Mouse (Mus musculus) kidney, embryonic 14.5 days (tissue): Measurements from ENCODE around the gene Rufy1. TPM values are rescaled to one million over a fixed set of nuclear protein-coding genes. Genes with fewer than 3 reads are reported as not detected.

Experiments
- ATAC-seq: fragments of 200-750 bp; cut with Nextera tagmentation; 2 replicates; pipeline ENCODE4 v1.8.0; 2017; ENCODE audit warnings: moderate number of reproducible peaks, mild to moderate bottlenecking, moderate TSS enrichment, moderate library complexity; ENCODE audit not compliant: low FRiP score, low TSS enrichment
- H3K27ac ChIP-seq: fragments of 300-500 bp; sonication (generic); 2 replicates; pipeline ENCODE4 v1.5.1; 2014; ENCODE audit warnings: low read depth, mild to moderate bottlenecking, low read length, moderate library complexity, mixed read lengths
- H3K27me3 ChIP-seq: fragments of 300-500 bp; sonication (generic); 2 replicates; pipeline ENCODE4 v1.6.1; 2014; ENCODE audit warnings: mild to moderate bottlenecking, low read length; ENCODE audit not compliant: control insufficient read depth, insufficient read depth
- H3K36me3 ChIP-seq: fragments of 300-500 bp; sonication (generic); 2 replicates; pipeline ENCODE4 v1.6.1; 2014; ENCODE audit warnings: low read length, mixed read lengths; ENCODE audit not compliant: control insufficient read depth, insufficient read depth
- H3K4me1 ChIP-seq: fragments of 300-500 bp; sonication (generic); 2 replicates; pipeline ENCODE4 v1.6.1; 2014; ENCODE audit warnings: low read length, mixed read lengths; ENCODE audit not compliant: control insufficient read depth, insufficient read depth
- H3K4me2 ChIP-seq: fragments of 300-500 bp; sonication (generic); replicated peaks from 2 replicates; pipeline ENCODE4 v1.6.1; 2014; ENCODE audit warnings: low read depth, mild to moderate bottlenecking, low read length
- H3K4me3 ChIP-seq: fragments of 300-500 bp; sonication (generic); 2 replicates; pipeline ENCODE4 v1.5.1; 2014; ENCODE audit warnings: mild to moderate bottlenecking, low read length
- H3K9ac ChIP-seq: fragments of 300-500 bp; sonication (generic); 2 replicates; pipeline ENCODE4 v1.6.1; 2014; ENCODE audit warnings: low read depth, mild to moderate bottlenecking, low read length, moderate library complexity
- H3K9me3 ChIP-seq: fragments of 300-500 bp; sonication (generic); 2 replicates; pipeline ENCODE4 v1.6.1; 2016; ENCODE audit warnings: low read length; ENCODE audit not compliant: control insufficient read depth
- WGBS: fragments of 180-500 bp; shearing (Covaris S2); extraction: QIAGEN DNeasy Blood & Tissue Kit; methylation state at CpG from one replicate; pipeline ENCODE4 v1.1.7; 2014; 5-methylcytosine and 5-hydroxymethylcytosine counted together
- polyA plus RNA-seq: library from polyadenylated mRNA; unstranded; fragments of >200 nt; fragmentation: Nextera tagmentation; extraction: Ambion mirVana; gene quantifications from 2 replicates; pipeline ENCODE4 v1.2.1, GENCODE M21; 2014

Gene Rufy1
- polyA plus RNA-seq, 1 experiment from 2014 or later: 29.3 TPM

DNA sequence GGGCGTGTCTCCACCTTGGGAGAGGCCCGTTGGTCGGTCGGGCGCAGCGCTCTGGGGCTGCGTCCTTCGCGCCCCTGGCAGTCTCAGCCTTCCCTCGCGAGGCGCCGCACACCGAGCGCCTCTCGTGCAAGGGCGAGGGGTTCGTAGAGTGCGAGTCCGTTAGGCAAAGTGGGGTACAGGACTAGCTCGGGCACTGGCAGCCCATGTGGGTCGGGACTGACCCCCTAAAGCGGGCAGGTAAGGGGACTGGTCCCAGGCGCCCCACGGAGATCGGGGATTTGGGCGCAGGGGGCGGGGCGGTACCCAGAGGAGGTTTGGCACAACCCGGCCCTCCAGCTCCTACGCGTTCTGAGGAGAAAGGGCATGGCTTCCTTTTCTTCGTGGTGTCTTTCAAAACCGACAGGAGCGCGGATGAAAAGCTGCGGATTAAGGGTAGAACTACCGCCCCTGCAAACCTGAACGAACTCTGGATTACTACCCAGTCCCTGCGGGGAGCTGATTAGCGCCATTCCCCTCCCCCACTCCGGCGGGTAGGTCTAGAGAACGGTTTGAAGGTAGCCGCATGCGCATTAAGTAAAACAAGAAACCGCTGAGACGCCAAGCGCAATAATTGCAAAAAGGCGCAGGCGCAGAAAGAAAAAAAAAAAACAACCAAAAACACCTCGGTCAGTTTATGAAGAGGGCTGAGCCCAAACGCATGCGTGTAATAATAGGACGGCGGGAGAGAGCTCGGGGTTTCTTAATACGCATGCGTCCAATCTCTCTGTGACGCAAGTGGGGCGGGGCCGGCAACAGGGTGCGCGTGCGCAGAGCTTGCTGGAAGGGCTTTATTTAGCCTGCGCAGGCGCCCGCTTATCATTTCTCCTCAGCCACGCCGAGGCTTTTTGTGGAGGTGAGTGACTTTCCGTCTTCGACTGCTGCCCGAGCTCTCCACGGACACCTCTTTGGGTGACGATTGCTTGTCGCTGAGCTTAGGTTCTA, 53.7 kb downstream of the Rufy1 start, which contains the start of gene Hnrnph1:
TSS of gene Hnrnph1 (plus strand) at position 80 of the 981 bp plus-strand sequence.
- Histone ChIP-seq H3K27me3 (no peaks in the 10 kb centered on the region), H3K36me3 (peaks cover 25% of the 10 kb centered on the region), H3K27ac (peak within 1 kb of the TSS; percentile 99), H3K4me1 (peaks cover 19% of the 10 kb centered on the region), H3K4me2 (peak within 1 kb of the TSS; percentile 95), H3K4me3 (peak within 1 kb of the TSS; percentile 61), H3K9ac (peak within 1 kb of the TSS; percentile 94), H3K9me3 (no peaks in the 10 kb centered on the region)
- ATAC-seq: peak; percentile 92
- under 1% methylated on average over 76 of the region's 76 CpGs for WGBS

DNA sequence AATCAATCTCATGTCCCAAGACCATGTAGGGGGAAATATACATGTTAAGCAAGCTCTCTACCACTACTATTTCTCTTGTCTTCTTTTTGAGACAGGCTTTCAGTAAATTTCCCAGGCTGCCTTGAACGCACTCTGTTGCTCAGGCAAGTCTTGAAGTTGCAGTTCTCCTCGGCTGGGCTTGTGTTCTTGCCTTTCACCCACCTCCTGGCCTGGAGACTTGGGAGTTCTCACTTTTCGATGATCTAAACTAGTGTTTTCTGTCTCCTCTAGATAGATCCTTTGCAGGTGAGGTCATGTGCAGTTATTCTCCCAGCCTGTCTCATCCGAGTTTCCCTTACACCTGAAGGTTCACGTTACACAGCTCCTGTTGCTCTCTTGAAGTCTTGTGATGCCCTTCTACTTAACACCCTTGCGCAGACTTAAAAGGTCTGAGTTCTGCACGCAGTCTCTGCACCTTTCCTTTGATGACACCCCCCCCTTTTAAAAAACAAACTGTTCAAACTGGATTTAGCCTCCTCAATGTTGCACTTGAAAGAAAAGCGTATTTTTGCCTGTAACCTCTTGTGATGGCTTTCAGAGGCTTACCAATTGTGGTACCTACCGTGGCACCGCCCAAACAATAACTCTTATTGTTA, 54.7 kb downstream of the Rufy1 start:
- Histone ChIP-seq H3K9me3 (no peaks in the 10 kb centered on the region), H3K9ac (peak overlapping the region; percentile 82), H3K36me3 (peaks cover 19% of the 10 kb centered on the region), H3K27ac (peak overlapping the region; percentile 90), H3K27me3 (no peaks in the 10 kb centered on the region), H3K4me1 (peaks cover 18% of the 10 kb centered on the region), H3K4me3 (peak overlapping the region; percentile 61), H3K4me2 (peak overlapping the region; percentile 95)
- ATAC-seq: no peak
- 17% methylated on average over 10 of the region's 10 CpGs for WGBS

DNA sequence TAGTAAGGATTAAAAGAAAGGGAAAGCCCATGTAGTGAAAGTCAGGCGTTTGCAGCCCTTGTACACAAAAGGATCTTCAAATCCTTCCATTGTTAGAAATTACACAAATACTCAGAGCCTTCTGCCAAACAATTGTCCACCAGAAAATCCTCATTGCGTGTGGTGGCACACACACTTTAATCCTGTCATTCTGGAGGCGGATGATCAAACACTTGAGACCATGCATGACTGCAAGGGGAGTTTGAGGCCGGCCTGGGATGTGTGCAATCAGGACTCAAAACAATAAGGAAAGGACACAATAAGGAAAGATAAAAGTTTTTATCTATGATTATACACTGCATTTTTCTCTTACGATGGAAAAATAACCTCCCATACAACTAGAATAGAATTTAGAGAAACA, 55.5 kb downstream of the Rufy1 start:
- WGBS: 86% methylated on average over 5 of the region's 5 CpGs
- Histone ChIP-seq H3K9ac (no peak overlapping the region), H3K36me3 (peaks cover 18% of the 10 kb centered on the region), H3K4me2 (no peak overlapping the region), H3K4me1 (peaks cover 16% of the 10 kb centered on the region), H3K27me3 (no peaks in the 10 kb centered on the region), H3K4me3 (no peak overlapping the region), H3K9me3 (no peaks in the 10 kb centered on the region), H3K27ac (no peak overlapping the region)
- ATAC-seq: no peak

DNA sequence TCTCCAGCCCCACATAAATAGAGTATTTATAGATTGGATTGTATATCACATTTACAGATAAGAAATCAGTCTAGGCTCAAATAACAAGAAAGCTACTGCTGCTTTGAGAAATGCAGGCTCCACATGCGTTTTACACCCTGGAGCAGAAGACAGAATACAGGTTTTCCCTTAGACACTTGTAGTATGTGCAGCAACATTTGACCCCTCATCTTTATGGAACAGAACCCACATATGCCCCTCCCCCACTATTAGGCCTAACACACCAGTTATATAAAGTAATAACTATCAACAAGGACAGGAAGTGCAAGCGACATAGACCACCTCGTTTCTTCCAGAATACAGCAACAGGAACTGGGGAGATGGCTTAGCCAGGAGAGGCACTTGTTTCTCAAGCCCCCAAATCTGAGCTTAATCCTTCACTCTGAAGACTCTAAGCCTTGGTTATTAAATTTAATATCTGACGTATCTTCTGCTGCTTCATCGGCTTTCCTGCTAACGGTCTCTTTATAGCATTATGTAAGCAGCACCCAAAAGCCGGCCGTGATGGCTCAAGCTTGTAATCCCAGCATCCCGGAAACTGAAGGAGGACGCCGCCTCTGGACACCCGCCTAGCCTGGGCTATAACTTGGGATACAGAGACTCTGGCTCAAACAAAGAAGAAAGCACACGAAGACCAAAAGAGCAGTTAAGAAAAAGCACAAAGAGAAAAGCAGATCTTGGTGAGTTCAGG, 56.5 kb downstream of the Rufy1 start:
- WGBS: 90% methylated on average over 13 of the region's 13 CpGs
- peaks cover 10% of the 10 kb centered on the region; the same call in 1 of the 2 replicates for H3K4me1 ChIP-seq
- peaks cover 8% of the 10 kb centered on the region for H3K36me3 ChIP-seq
- H3K4me3 ChIP-seq: no peak overlapping the region
- H3K27me3 ChIP-seq: no peaks in the 10 kb centered on the region
- no peaks in the 10 kb centered on the region for H3K9me3 ChIP-seq
- ATAC-seq: no peak
- H3K4me2 ChIP-seq: no peak overlapping the region
- no peak overlapping the region for H3K27ac ChIP-seq
- H3K9ac ChIP-seq: no peak overlapping the region

DNA sequence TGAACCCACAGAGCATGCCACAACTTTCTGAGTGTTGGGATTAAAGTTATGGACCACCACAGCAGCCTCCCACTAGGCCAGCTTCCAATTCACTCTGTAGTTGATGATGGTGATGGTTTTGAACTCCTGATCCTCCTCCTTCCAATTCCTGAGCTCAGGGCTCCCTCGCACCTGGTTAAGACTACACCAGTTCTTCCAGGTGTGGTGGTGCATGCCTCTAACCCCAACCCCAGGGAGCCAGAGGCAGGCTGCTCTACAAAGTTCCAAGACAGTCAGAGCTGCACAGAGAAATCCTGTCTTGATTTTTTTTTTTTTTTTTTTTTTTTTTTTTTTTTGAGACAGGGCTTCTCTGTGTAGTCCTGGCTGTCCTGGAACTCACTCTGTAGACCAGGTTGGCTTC, 57.3 kb downstream of the Rufy1 start:
- peaks cover under 1% of the 10 kb centered on the region; the same call in 1 of the 2 replicates for H3K36me3 ChIP-seq
- no peak overlapping the region for H3K4me3 ChIP-seq
- H3K9ac ChIP-seq: no peak overlapping the region
- 100% methylated on average over 1 of the region's 1 CpGs for WGBS
- no peak overlapping the region for H3K27ac ChIP-seq
- H3K4me1 ChIP-seq: peaks cover 7% of the 10 kb centered on the region; the same call in 1 of the 2 replicates
- H3K9me3 ChIP-seq: no peaks in the 10 kb centered on the region
- H3K4me2 ChIP-seq: no peak overlapping the region
- ATAC-seq: no peak
- no peaks in the 10 kb centered on the region for H3K27me3 ChIP-seq

DNA sequence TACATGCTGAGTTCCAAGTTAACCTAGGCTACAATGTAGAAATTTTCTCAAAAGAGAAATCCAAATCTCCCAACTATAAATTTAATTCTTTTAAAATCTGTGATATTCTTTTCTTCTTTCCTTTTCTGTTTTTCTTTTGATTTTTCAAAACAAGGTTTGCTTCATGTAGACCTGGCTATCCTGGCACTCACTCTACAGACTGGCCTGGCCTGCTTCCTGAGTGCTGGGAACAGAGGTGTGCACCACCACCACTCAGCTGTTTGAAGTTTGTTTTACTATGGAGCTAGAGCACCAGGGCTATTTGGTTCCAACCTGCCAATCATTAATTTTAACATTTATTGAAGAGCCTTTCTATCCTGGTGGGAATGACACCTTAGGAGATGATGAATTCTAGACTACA, 57.8 kb downstream of the Rufy1 start:
- Histone ChIP-seq H3K27ac (no peak overlapping the region), H3K9ac (no peak overlapping the region), H3K27me3 (no peaks in the 10 kb centered on the region), H3K36me3 (no peaks in the 10 kb centered on the region), H3K9me3 (no peaks in the 10 kb centered on the region), H3K4me1 (peaks cover 7% of the 10 kb centered on the region; the same call in 1 of the 2 replicates), H3K4me3 (no peak overlapping the region), H3K4me2 (no peak overlapping the region)
- ATAC-seq: no peak

DNA sequence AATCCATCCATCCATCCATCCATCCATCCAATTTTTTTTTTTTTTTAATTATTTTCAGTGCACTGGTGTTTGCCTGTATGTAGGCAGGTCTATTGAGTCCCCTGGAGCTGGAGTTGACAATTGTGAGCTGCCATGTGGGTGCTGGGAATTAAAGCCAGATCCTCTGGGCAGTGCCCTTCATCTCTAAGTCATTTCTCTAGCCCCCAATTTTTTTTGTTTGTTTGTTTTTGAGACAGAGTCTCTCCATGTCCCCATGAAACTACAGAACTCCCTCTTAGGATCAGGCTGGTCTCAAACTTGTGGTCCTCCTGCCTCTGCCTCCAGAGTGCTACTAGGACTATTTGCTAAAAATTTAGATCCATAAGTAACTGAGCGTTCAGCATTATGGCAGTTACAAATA, 59.0 kb downstream of the Rufy1 start:
- no peak overlapping the region for H3K27ac ChIP-seq
- WGBS: 90% methylated on average over 1 of the region's 1 CpGs
- peaks cover 7% of the 10 kb centered on the region; the same call in 1 of the 2 replicates for H3K4me1 ChIP-seq
- H3K27me3 ChIP-seq: no peaks in the 10 kb centered on the region
- no peaks in the 10 kb centered on the region for H3K36me3 ChIP-seq
- ATAC-seq: no peak
- H3K9ac ChIP-seq: peak overlapping the region; percentile 63; the same call in 1 of the 2 replicates
- H3K9me3 ChIP-seq: no peaks in the 10 kb centered on the region
- peak overlapping the region; percentile 56 for H3K4me2 ChIP-seq
- H3K4me3 ChIP-seq: peak overlapping the region; percentile 39

DNA sequence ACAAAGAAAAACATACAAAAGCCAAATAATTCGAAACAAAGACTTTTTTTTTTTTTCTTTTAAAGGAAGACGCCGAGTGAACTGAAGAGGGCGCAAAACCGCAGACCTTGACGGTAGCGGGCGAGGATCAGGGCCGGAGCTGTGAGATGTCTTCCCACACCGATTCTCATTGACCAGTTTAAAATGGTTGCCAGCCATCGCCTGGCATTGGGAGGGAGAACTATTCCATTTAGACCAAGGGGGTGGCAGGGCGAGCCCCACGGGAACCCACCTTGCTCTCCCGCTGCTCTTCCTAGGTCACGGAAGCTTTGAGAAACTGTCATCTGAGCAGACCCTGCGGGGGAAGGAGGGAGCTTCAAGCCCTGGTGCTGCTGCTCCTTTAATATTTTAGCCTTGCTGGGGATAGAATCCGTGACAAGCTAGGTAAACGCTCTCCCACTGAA, 59.5 kb downstream of the Rufy1 start:
- 2% methylated on average over 18 of the region's 18 CpGs for WGBS
- H3K4me2 ChIP-seq: peak overlapping the region; percentile 56
- no peak for ATAC-seq
- no peak overlapping the region for H3K27ac ChIP-seq
- H3K36me3 ChIP-seq: no peaks in the 10 kb centered on the region
- peaks cover 5% of the 10 kb centered on the region; the same call in 1 of the 2 replicates for H3K4me1 ChIP-seq
- H3K9ac ChIP-seq: peak overlapping the region; percentile 63
- no peaks in the 10 kb centered on the region for H3K9me3 ChIP-seq
- no peaks in the 10 kb centered on the region for H3K27me3 ChIP-seq
- peak overlapping the region; percentile 39 for H3K4me3 ChIP-seq
